Mouse (Mus musculus) lung, postnatal 0 days (tissue): ENCODE data around the gene Oprd1.

ENCODE experiments used
- CTCF ChIP-seq: IDR thresholded peaks from 2 replicates; pipeline ENCODE4 v1.5.1; 2016; ENCODE audit warnings: antibody characterized with exemption, mild to moderate bottlenecking
- EP300 ChIP-seq: IDR thresholded peaks from 2 replicates; pipeline ENCODE4 v1.6.1; 2016; ENCODE audit warnings: antibody characterized with exemption, mild to moderate bottlenecking, control low read depth

DNA sequence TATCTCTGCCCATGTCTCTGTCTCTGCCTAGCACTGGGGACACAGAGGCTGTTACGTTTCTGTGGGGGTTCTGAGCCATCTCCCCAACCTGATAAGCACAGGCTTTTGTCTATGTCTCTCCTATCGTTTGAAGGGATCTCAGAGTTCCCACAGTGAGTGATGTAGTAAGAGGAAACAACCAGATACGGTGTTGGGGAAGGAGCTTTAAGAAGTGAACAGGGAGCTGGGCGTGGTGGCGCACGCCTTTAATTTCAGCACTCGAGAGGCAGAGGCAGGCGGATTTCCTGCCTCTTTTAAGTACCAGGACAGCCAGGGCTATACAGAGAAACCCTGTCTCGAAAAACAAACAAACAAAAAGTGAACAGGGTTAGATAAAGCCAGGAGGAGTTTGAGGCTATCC is 13.2 kb downstream of the Oprd1 start:
- TF ChIP-seq CTCF (no peak), EP300 (no peak)
